Mouse (Mus musculus): ENCODE data around the gene Serpinh1. TPM values are rescaled to one million over a fixed set of nuclear protein-coding genes. Genes with fewer than 3 reads are reported as not detected.
A peak's percentile ranks its signal among the peaks of the same experiment; 100 is the strongest.

Serpinh1 gene
- total and polyA plus RNA-seq, 2 experiments from 2014 or later = 161 to 214 TPM

GRCm38 (mm10) chr7:99304949-99305372 lies 48.1 kb downstream of the Serpinh1 start:
- Histone ChIP-seq H3K9me3 (ENCODE audit: low read length) (no peaks in the 10 kb centered on the region), H3K36me3 (ENCODE audit: insufficient read depth, low read length) (no peaks in the 10 kb centered on the region), H3K27me3 (ENCODE audit: insufficient read depth, low read length) (no peaks in the 10 kb centered on the region), H3K9ac (replicated peaks; ENCODE audit: low read length) (no peak overlapping the region), H3K4me3 (ENCODE audit: low read length) (no peak overlapping the region), H3K4me2 (ENCODE audit: low read depth, low read length) (no peak overlapping the region), H3K4me1 (ENCODE audit: insufficient read depth, low read length) (peaks cover 15% of the 10 kb centered on the region), H3K27ac (peak overlapping the region; percentile 55; the same call in 1 of the 2 replicates)
- DNase-seq (ENCODE audit: low spot score) (peak; percentile 82), ATAC-seq (peak; percentile 89)
- 20% methylated on average over 5 of the region's 5 CpGs for WGBS
- TF ChIP-seq CTCF (IDR thresholded peaks at IDR 0.05; ENCODE audit: low read depth) = no peak

GRCm38 (mm10) chr7:99304029-99304428 lies 49.0 kb downstream of the Serpinh1 start:
- peak overlapping the region; percentile 55; the same call in 1 of the 2 replicates for H3K27ac ChIP-seq
- 18% methylated on average over 6 of the region's 6 CpGs for WGBS
- no peak overlapping the region for H3K4me3 ChIP-seq (ENCODE audit: low read length)
- H3K27me3 ChIP-seq (ENCODE audit: insufficient read depth, low read length) = no peaks in the 10 kb centered on the region
- H3K4me2 ChIP-seq (ENCODE audit: low read depth, low read length) = no peak overlapping the region
- no peaks in the 10 kb centered on the region for H3K9me3 ChIP-seq (ENCODE audit: low read length)
- no peaks in the 10 kb centered on the region for H3K36me3 ChIP-seq (ENCODE audit: insufficient read depth, low read length)
- DNase-seq (ENCODE audit: low spot score) (peak; percentile 31), ATAC-seq (peak; percentile 48; the same call in 1 of the 2 replicates)
- no peak overlapping the region for H3K9ac ChIP-seq (replicated peaks; ENCODE audit: low read length)
- no peak for TF ChIP-seq CTCF (IDR thresholded peaks at IDR 0.05; ENCODE audit: low read depth)
- H3K4me1 ChIP-seq (ENCODE audit: insufficient read depth, low read length) = peaks cover 15% of the 10 kb centered on the region

- ATAC-seq = no peak
- H3K4me2 ChIP-seq (ENCODE audit: low read depth, low read length) = no peak overlapping the region
- H3K27me3 ChIP-seq (ENCODE audit: insufficient read depth, low read length) = no peaks in the 10 kb centered on the region
- no peaks in the 10 kb centered on the region for H3K9me3 ChIP-seq (ENCODE audit: low read length)
- 0 out of 2 replicates have a peak, but pooled peaks cover 9% of the 10 kb centered on the region for H3K4me1 ChIP-seq (ENCODE audit: insufficient read depth, low read length)
- H3K36me3 ChIP-seq (ENCODE audit: insufficient read depth, low read length) = no peaks in the 10 kb centered on the region
- H3K27ac ChIP-seq = no peak overlapping the region
- DNase-seq (ENCODE audit: low spot score) = no peak
- TF ChIP-seq CTCF (IDR thresholded peaks at IDR 0.05; ENCODE audit: low read depth) = no peak
- 33% methylated on average over 3 of the region's 3 CpGs for WGBS
- no peak overlapping the region for H3K9ac ChIP-seq (replicated peaks; ENCODE audit: low read length)
- no peak overlapping the region for H3K4me3 ChIP-seq (ENCODE audit: low read length)
These were observed 52.3 kb downstream of the Serpinh1 start for GRCm38 (mm10) chr7:99300650-99301175.

Other genes with a start within 250 kb of the Serpinh1 start
- 17.9 and 36.7 TPM in 2 replicates for gene Uvrag, start 212.1 kb downstream of the Serpinh1 start, total RNA-seq (2014; rRNA removed)
- 16.5 and 17.1 TPM in 2 replicates for gene Uvrag, start 212.1 kb downstream of the Serpinh1 start, polyA plus RNA-seq (2015; fragmentation: Nextera tagmentation; extraction: Ambion mirVana)
- 37.8 TPM in 2 replicates for gene Dgat2, start 170.5 kb downstream of the Serpinh1 start, total RNA-seq (2014; rRNA removed)
- 28.3 and 29.9 TPM in 2 replicates for gene Dgat2, start 170.5 kb downstream of the Serpinh1 start, polyA plus RNA-seq (2015; fragmentation: Nextera tagmentation; extraction: Ambion mirVana)
- 1.2 TPM in 1 of 2 replicates, not detected in the other for gene Mogat2, start 114.6 kb downstream of the Serpinh1 start, total RNA-seq (2014; rRNA removed)
- 0.29 TPM in 2 replicates for gene Mogat2, start 114.6 kb downstream of the Serpinh1 start, polyA plus RNA-seq (2015; fragmentation: Nextera tagmentation; extraction: Ambion mirVana)
- 292 and 327 TPM in 2 replicates for gene Map6, start 85.8 kb downstream of the Serpinh1 start, total RNA-seq (2014; rRNA removed)
- 97.4 and 111 TPM in 2 replicates for gene Map6, start 85.8 kb downstream of the Serpinh1 start, polyA plus RNA-seq (2015; fragmentation: Nextera tagmentation; extraction: Ambion mirVana)
- 40.5 and 47.6 TPM in 2 replicates for gene Gdpd5, start 28.2 kb upstream of the Serpinh1 start, total RNA-seq (2014; rRNA removed)
- 26.7 and 26.8 TPM in 2 replicates for gene Gdpd5, start 28.2 kb upstream of the Serpinh1 start, polyA plus RNA-seq (2015; fragmentation: Nextera tagmentation; extraction: Ambion mirVana)
- 2.3 and 3.3 TPM in 2 replicates for gene Klhl35, start 112.8 kb upstream of the Serpinh1 start, total RNA-seq (2014; rRNA removed)
- 2.3 TPM in 2 replicates for gene Klhl35, start 112.8 kb upstream of the Serpinh1 start, polyA plus RNA-seq (2015; fragmentation: Nextera tagmentation; extraction: Ambion mirVana)
- gene Rps3, start 130.5 kb upstream of the Serpinh1 start, total RNA-seq (2014; rRNA removed) = 526 and 754 TPM in 2 replicates
- 456 and 459 TPM in 2 replicates for gene Rps3, start 130.5 kb upstream of the Serpinh1 start, polyA plus RNA-seq (2015; fragmentation: Nextera tagmentation; extraction: Ambion mirVana)
- gene Arrb1, start 182.2 kb upstream of the Serpinh1 start, total RNA-seq (2014; rRNA removed) = 106 and 113 TPM in 2 replicates
- 13.5 and 13.7 TPM in 2 replicates for gene Arrb1, start 182.2 kb upstream of the Serpinh1 start, polyA plus RNA-seq (2015; fragmentation: Nextera tagmentation; extraction: Ambion mirVana)